Mouse (Mus musculus) liver, embryonic 11.5 days (tissue): ENCODE measurements around the gene Mymx. TPM values are rescaled to one million over a fixed set of nuclear protein-coding genes. Genes with fewer than 3 reads are reported as not detected.

Source experiments
- ATAC-seq: fragments of 200-750 bp; cut with Nextera tagmentation; replicated peaks from 2 replicates; pipeline ENCODE4 v1.8.0; 2017; ENCODE audit warnings: moderate number of reproducible peaks, mild to moderate bottlenecking, moderate TSS enrichment, moderate library complexity; ENCODE audit not compliant: low FRiP score
- DNase-seq: peaks from one replicate; pipeline ENCODE4 v3.0.0-alpha.2; 2017; ENCODE audit warnings: low spot score
- H3K27ac ChIP-seq: fragments of 300-500 bp; sonication (generic); 2 replicates; pipeline ENCODE4 v1.5.1; 2014; ENCODE audit warnings: mild to moderate bottlenecking, low read depth, low read length, control low read depth
- H3K27me3 ChIP-seq: fragments of 300-500 bp; sonication (generic); replicated peaks from 2 replicates; pipeline ENCODE4 v1.6.1; 2014; ENCODE audit warnings: low read length, mixed read lengths; ENCODE audit not compliant: control insufficient read depth, insufficient read depth
- H3K36me3 ChIP-seq: fragments of 300-500 bp; sonication (generic); 2 replicates; pipeline ENCODE4 v1.6.1; 2014; ENCODE audit warnings: mild to moderate bottlenecking, low read length, moderate library complexity, mixed read lengths; ENCODE audit not compliant: control insufficient read depth, insufficient read depth
- H3K4me1 ChIP-seq: fragments of 300-500 bp; sonication (generic); replicated peaks from 2 replicates; pipeline ENCODE4 v1.6.1; 2014; ENCODE audit warnings: low read length, mixed read lengths; ENCODE audit not compliant: control insufficient read depth, insufficient read depth
- H3K4me2 ChIP-seq: fragments of 300-500 bp; sonication (generic); 2 replicates; pipeline ENCODE4 v1.6.1; 2014; ENCODE audit warnings: mild to moderate bottlenecking, control low read depth, moderate library complexity
- H3K4me3 ChIP-seq: fragments of 300-500 bp; sonication (generic); 2 replicates; pipeline ENCODE4 v1.5.1; 2014; ENCODE audit warnings: low read depth, low read length, control low read depth
- H3K9ac ChIP-seq: fragments of 300-500 bp; sonication (generic); 2 replicates; pipeline ENCODE4 v1.6.1; 2014; ENCODE audit warnings: low read depth, low read length, control low read depth
- H3K9me3 ChIP-seq: fragments of 300-500 bp; sonication (generic); 2 replicates; pipeline ENCODE4 v1.6.1; 2016; ENCODE audit warnings: low read length, inconsistent platforms, mixed read lengths; ENCODE audit not compliant: control insufficient read depth
- WGBS: fragments of 180-500 bp; shearing (Covaris S2); extraction: QIAGEN DNeasy Blood & Tissue Kit; methylation state at CpG from one replicate; pipeline ENCODE4 v1.1.7; 2014; 5-methylcytosine and 5-hydroxymethylcytosine counted together
- polyA plus RNA-seq: library from polyadenylated mRNA; unstranded; fragments of >200 nt; fragmentation: Nextera tagmentation; extraction: Ambion mirVana; gene quantifications from 2 replicates; pipeline ENCODE4 v1.2.1, GENCODE M21; 2014

The Mymx gene
- polyA plus RNA-seq, 1 experiment from 2014 or later, result 1.0 TPM

DNA sequence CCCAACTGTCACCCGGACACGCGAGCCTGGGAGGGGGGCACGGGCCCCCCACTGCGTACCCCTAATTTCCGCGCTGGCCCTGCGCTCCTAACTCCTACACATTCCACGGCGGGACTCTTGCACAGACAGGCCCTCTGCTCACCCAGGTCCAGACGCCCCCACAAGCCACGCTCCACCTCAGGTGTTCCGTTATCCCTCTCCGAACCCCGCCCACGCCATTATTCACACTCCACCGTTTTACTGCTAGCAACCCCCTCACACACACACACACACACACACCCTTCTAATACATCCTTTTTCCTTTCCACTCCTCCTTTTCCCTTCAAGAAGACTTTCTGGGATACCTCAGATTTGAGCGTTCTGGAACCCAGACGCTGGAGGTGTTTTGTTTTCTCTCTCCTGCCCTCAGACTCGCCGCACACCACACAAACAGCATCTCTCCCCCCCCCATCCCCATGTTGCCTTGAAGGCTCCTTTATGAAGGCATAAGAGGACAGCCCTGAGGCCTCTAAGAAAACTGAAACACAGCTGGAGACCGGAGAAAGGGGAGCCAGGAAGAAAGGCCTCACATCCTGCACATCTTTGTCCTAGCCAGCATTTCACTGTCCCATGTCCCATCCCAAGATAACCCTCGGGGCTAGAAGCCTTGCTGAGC is 6.0 kb downstream of the Mymx start:
- peaks cover 73% of the 10 kb centered on the region for H3K4me1 ChIP-seq
- no peaks in the 10 kb centered on the region for H3K9me3 ChIP-seq
- DNase-seq (no peak), ATAC-seq (no peak)
- peaks cover 10% of the 10 kb centered on the region for H3K27me3 ChIP-seq
- peak overlapping the region; percentile 93 for H3K9ac ChIP-seq
- 9% methylated on average over 23 of the region's 23 CpGs for WGBS
- H3K4me3 ChIP-seq, result peak overlapping the region; percentile 82
- no peaks in the 10 kb centered on the region for H3K36me3 ChIP-seq
- H3K27ac ChIP-seq, result peak overlapping the region; percentile 91
- H3K4me2 ChIP-seq, result peak overlapping the region; percentile 99

GRCm38 (mm10) chr17:45594881-45595735 is 6.8 kb downstream of the Mymx start:
- H3K4me2 ChIP-seq, result peak overlapping the region; percentile 99
- peaks cover 2% of the 10 kb centered on the region for H3K36me3 ChIP-seq
- H3K27ac ChIP-seq, result peak overlapping the region; percentile 91
- H3K4me1 ChIP-seq, result peaks cover 66% of the 10 kb centered on the region
- peaks cover 5% of the 10 kb centered on the region for H3K27me3 ChIP-seq
- H3K9me3 ChIP-seq, result no peaks in the 10 kb centered on the region
- DNase-seq (peak; percentile 84), ATAC-seq (peak; percentile 63)
- WGBS, result under 1% methylated on average over 58 of the region's 58 CpGs
- H3K9ac ChIP-seq, result peak overlapping the region; percentile 93
- peak overlapping the region; percentile 82 for H3K4me3 ChIP-seq

DNA sequence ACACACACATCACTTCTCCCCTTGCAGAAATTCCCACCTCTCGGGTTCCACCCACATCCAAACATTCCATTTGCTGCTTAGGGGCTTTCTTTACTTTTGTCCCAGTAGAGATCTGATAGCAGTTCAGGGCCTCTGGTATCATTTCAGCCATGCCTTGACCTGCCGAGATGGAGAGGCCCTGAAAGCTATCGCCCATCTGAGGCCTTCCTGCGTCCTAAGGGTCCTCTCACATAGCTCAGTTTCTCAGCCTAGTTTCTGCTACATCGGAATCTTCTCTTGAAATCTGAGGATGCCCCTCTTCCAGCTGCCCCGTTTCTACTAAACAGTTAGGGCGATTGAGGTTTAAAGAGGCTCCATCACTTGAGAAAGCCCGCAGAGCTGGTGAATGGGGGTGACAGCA is 7.7 kb downstream of the Mymx start:
- Histone ChIP-seq H3K27ac (peak overlapping the region; percentile 91), H3K4me1 (peaks cover 57% of the 10 kb centered on the region), H3K27me3 (peaks cover 3% of the 10 kb centered on the region; the same call in 1 of the 2 replicates), H3K4me2 (peak overlapping the region; percentile 99), H3K9me3 (no peaks in the 10 kb centered on the region), H3K36me3 (peaks cover 11% of the 10 kb centered on the region), H3K4me3 (peak overlapping the region; percentile 82), H3K9ac (peak overlapping the region; percentile 93)
- WGBS, result 25% methylated on average over 8 of the region's 8 CpGs
- DNase-seq (no peak), ATAC-seq (no peak)

DNA sequence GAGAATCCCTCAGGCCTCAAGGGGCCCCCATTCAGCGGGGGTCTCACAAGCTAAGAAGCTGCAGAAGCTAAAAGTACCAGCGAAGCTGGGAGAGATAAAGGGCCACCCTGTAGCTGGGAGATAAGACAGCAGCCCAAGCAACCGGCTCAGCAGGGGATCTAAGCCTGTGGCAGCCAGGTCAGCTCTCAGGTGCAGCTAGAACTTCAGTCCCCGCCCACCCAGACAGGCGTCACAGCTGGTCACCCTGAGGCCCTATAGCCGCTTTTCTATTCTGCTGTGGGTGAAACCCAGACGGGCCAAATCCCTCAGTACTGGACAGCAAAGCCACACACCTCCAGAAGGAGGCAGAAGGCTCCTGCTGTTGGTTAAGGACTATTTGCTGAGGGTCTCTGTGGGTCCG is 8.4 kb downstream of the Mymx start:
- Histone ChIP-seq H3K36me3 (peaks cover 18% of the 10 kb centered on the region), H3K4me2 (peak overlapping the region; percentile 99), H3K4me3 (peak overlapping the region; percentile 82), H3K27me3 (peaks cover 3% of the 10 kb centered on the region; the same call in 1 of the 2 replicates), H3K9me3 (no peaks in the 10 kb centered on the region), H3K9ac (peak overlapping the region; percentile 93), H3K27ac (peak overlapping the region; percentile 91), H3K4me1 (peaks cover 50% of the 10 kb centered on the region)
- WGBS, result 9% methylated on average over 8 of the region's 8 CpGs
- no peak for DNase-seq
- peak; percentile 84 for ATAC-seq

- Histone ChIP-seq H3K9me3 (no peaks in the 10 kb centered on the region), H3K27me3 (peaks cover 3% of the 10 kb centered on the region; the same call in 1 of the 2 replicates), H3K4me1 (peaks cover 45% of the 10 kb centered on the region), H3K9ac (peak overlapping the region; percentile 93), H3K4me3 (peak overlapping the region; percentile 82), H3K4me2 (peak overlapping the region; percentile 99), H3K36me3 (peaks cover 25% of the 10 kb centered on the region), H3K27ac (peak overlapping the region; percentile 91)
- ATAC-seq (peak; percentile 66), DNase-seq (no peak)
- WGBS, result 22% methylated on average over 8 of the region's 8 CpGs
Measured at GRCm38 (mm10) chr17:45592606-45593431, 9.1 kb downstream of the Mymx start.

DNA sequence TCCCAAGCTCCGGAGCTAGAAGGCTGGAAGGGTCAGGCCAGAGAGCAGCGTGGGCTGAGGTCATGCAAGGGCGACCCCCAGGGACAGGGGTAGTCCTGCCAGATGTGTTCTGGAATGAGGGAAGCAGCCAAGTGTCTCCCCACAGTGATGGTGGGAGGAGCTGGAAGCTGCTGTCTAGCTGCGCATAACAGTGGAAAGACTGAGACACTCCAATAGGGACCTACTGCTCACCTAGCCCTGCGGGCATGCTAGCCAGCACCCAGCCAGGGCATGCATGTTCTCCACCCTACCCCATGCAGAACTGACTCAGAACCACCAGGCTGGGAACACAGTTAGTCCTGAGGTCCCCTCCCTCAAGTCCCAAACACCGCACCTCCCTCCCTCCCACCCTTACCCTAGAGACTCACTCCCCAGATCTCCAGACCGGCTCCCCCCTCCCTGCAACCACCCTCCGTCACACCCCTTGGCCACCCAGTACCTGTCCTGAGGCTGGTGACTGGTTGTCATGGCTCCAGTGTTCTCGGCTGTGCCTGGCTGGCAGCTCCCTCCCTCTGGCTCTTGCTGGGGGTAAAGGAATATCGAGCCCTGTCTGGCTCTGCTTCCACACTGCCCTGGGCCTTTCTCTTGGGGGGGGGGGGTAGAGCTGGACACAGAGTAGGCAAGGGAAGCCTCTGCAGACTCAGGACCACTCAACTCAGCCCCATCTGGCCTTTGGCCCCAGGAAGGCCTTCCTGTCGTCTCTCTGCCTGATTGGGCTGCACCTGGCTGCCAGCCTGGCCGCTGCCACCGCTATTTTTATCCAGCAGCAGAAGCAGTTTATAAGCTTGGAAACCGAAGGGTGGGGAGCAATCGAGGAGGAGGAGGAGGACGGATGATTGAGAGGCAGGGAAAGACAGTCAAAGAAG is 9.9 kb downstream of the Mymx start:
- peak overlapping the region; percentile 93 for H3K9ac ChIP-seq
- no peak for DNase-seq
- H3K4me3 ChIP-seq, result peak overlapping the region; percentile 82
- H3K27me3 ChIP-seq, result peaks cover 3% of the 10 kb centered on the region; the same call in 1 of the 2 replicates
- 58% methylated on average over 16 of the region's 16 CpGs for WGBS
- H3K4me2 ChIP-seq, result peak overlapping the region; percentile 99
- peaks cover 32% of the 10 kb centered on the region for H3K36me3 ChIP-seq
- H3K9me3 ChIP-seq, result no peaks in the 10 kb centered on the region
- peaks cover 41% of the 10 kb centered on the region for H3K4me1 ChIP-seq
- no peak for ATAC-seq
- peak overlapping the region; percentile 91 for H3K27ac ChIP-seq

DNA sequence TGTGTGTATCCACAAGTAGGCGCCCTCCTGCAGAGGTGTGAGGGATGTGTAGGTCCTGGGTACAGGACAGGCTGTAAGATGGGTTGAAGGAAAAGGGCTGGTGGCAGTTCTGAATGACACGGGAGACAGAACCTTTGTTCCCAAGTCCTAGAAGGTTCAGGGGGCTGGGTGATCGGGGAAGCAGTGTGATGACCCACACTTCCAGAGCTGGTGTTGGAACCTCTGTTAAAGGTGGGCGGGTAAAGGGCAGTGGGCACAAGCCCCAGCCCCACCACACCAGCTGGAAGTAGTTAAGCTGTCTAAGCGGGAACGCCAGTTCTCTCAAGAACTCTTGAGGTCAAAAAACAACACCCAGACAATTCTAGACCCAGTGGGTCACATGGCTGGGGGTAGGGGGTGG is 11.5 kb downstream of the Mymx start:
- H3K4me3 ChIP-seq, result no peak overlapping the region
- ATAC-seq (no peak), DNase-seq (no peak)
- peaks cover 35% of the 10 kb centered on the region for H3K4me1 ChIP-seq
- H3K9me3 ChIP-seq, result no peaks in the 10 kb centered on the region
- no peaks in the 10 kb centered on the region; the same call in 1 of the 2 replicates for H3K27me3 ChIP-seq
- WGBS, result 83% methylated on average over 6 of the region's 6 CpGs
- no peak overlapping the region for H3K9ac ChIP-seq
- H3K27ac ChIP-seq, result no peak overlapping the region
- H3K4me2 ChIP-seq, result no peak overlapping the region
- H3K36me3 ChIP-seq, result peaks cover 42% of the 10 kb centered on the region
